Mouse (Mus musculus) bone marrow macrophage, adult 2 months (primary cell): ENCODE results near the gene Gpr137c.

Source experiments
- CTCF ChIP-seq: IDR thresholded peaks from 2 replicates; pipeline ENCODE4 v1.5.1; 2012; ENCODE audit warnings: low read depth, mild to moderate bottlenecking, low read length, moderate library complexity
- POLR2A ChIP-seq: IDR thresholded peaks from 2 replicates; pipeline ENCODE4 v1.6.1; 2012; ENCODE audit warnings: mild to moderate bottlenecking, low read depth, low read length, borderline replicate concordance

DNA sequence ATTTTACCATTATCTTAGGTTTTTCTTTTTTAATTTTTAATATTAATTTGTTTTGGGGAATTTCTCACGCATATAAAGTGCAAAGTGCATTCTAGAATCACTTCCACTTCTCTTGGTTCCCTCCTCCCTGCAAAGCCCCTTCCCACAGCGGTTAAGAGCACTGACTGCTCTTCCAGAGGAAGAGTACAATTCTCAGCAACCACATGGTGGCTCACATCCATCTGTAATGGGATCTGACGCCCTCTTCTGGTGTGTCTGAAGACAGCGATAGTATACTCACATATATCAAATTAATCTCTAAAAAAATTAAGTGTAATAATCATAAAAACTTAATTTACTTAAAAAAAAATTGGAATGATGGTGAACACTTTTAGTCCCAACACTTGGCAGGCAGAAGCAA lies 84.9 kb downstream of the Gpr137c start:
- TF ChIP-seq CTCF: no peak
- TF ChIP-seq POLR2A: no peak
